Mouse (Mus musculus): ENCODE data around the gene Dixdc1. TPM values are rescaled to one million over a fixed set of nuclear protein-coding genes. Genes with fewer than 3 reads are reported as not detected.

The Dixdc1 gene
- 7.3 and 7.5 TPM in 2 replicates for polyA plus RNA-seq (2015; fragmentation: Nextera tagmentation; extraction: Ambion mirVana)

DNA sequence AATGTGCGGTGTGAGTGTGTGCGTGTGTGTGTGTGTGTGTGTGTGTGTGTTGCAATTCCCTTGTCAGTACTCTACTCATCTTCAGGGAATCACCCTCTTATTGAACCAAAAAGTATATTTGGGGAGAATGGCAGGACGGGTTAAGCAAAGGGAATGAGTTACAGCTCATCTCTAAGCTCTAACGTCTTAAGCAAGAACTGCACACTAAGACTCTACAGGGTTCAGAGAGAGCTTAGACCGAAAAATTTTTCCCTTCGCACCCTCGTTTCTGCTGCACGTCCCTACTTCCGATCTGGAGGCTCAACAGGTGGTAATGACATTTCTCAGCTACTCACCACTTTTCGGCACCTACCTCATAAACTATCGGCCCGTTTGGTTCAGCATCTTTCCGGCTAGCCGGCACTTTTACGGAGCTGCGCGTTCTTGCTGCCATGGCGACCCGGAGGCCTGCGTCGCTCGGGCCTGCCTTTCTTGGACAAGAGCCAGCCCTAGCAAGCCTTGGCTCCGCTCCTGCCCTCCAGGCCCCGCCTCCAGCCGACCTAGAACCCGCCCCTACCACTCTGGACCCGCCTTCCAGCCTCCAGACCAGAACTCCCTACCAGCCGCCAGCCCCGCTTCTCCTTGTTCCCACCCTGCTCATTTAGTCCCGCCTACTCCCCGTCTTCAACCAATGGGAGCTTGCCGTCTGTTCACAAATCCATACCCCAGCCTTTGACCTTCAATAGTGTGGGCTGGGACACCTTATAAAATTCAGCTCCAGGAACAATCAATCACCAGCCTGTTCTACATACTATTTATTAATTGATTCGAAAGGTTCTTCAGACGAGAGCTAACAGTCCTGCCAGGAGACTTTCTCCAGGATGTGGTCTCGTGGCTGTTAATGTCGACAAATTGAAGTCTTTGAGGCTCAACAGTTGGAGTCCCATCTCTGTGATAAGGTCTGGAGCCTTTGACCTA is at the start of gene Dixdc1:
TSS of gene Dixdc1 (minus strand) at position 604 of the 957 bp plus-strand sequence.
- ATAC-seq (replicated peaks; ENCODE audit: low FRiP score, low read depth): peak; percentile 99
- no peak for TF ChIP-seq CTCF (IDR thresholded peaks at IDR 0.05; ENCODE audit: low read depth)
- H3K27me3 ChIP-seq (ENCODE audit: insufficient read depth, low read length): no peaks in the 10 kb centered on the region
- no peak within 1 kb of the TSS for H3K9ac ChIP-seq (ENCODE audit: low read depth, low read length)
- H3K4me3 ChIP-seq (replicated peaks; ENCODE audit: low read depth, low read length): peak within 1 kb of the TSS; percentile 27
- H3K9me3 ChIP-seq (replicated peaks; ENCODE audit: low read length): no peaks in the 10 kb centered on the region
- H3K4me2 ChIP-seq (ENCODE audit: low read length): peak within 1 kb of the TSS; percentile 57
- peak; percentile 96 for DNase-seq (ENCODE audit: low spot score)
- H3K27ac ChIP-seq: no peak within 1 kb of the TSS
- no peaks in the 10 kb centered on the region for H3K36me3 ChIP-seq (ENCODE audit: insufficient read depth, low read length)
- H3K4me1 ChIP-seq (replicated peaks; ENCODE audit: insufficient read depth, low read length): no peaks in the 10 kb centered on the region
- 12% methylated on average over 36 of the region's 36 CpGs for WGBS

GRCm38 (mm10) chr9:50782155-50782554 is 42.8 kb upstream of the Dixdc1 start:
- H3K36me3 ChIP-seq (ENCODE audit: insufficient read depth, low read length): peaks cover 29% of the 10 kb centered on the region
- 81% methylated on average over 2 of the region's 2 CpGs for WGBS

GRCm38 (mm10) chr9:50776162-50776760 is 36.9 kb upstream of the Dixdc1 start:
- H3K4me3 ChIP-seq (replicated peaks; ENCODE audit: low read depth, low read length): peak overlapping the region; percentile 95
- no peak for ATAC-seq (replicated peaks; ENCODE audit: low FRiP score, low read depth)
- 57% methylated on average over 11 of the region's 11 CpGs for WGBS

More at GRCm38 (mm10) chr9:50782155-50782554, 42.8 kb upstream of the Dixdc1 start:
- no peak for DNase-seq (ENCODE audit: low spot score)
- no peaks in the 10 kb centered on the region for H3K27me3 ChIP-seq (ENCODE audit: insufficient read depth, low read length)
- no peak overlapping the region for H3K9ac ChIP-seq (ENCODE audit: low read depth, low read length)
- no peak for ATAC-seq (replicated peaks; ENCODE audit: low FRiP score, low read depth)
- no peaks in the 10 kb centered on the region for H3K9me3 ChIP-seq (replicated peaks; ENCODE audit: low read length)
- no peak overlapping the region for H3K4me2 ChIP-seq (ENCODE audit: low read length)
- no peaks in the 10 kb centered on the region for H3K4me1 ChIP-seq (replicated peaks; ENCODE audit: insufficient read depth, low read length)
- TF ChIP-seq CTCF (IDR thresholded peaks at IDR 0.05; ENCODE audit: low read depth): peak; percentile 63
- no peak overlapping the region for H3K27ac ChIP-seq
- H3K4me3 ChIP-seq (replicated peaks; ENCODE audit: low read depth, low read length): no peak overlapping the region

DNA sequence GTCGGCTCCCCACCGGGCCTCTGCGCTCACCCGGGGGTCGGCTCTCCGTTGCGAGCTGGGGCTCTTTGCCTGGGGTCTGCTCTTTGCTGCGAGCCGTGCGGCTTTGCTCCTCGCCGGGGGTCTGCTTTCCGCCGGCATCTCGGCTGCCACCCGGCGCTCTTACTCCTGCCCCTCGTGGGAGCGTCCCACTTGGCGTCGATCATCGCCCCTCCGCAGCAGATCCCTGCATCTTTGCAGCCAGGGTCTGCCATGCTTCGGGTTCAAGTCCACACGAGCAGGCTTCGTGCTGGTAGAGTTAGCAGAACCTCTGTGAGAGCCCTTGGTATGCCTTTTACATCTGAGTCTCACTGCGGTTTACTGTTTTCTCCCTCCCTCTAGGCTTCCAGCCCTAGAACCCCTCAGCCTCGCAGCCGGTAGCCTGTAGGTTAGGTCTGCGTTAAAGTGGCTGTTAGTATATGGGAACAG is 36.4 kb upstream of the Dixdc1 start:
- H3K36me3 ChIP-seq (ENCODE audit: insufficient read depth, low read length): peaks cover 5% of the 10 kb centered on the region; the same call in 1 of the 2 replicates
- no peaks in the 10 kb centered on the region for H3K27me3 ChIP-seq (ENCODE audit: insufficient read depth, low read length)
- DNase-seq (ENCODE audit: low spot score) (peak; percentile 10), ATAC-seq (replicated peaks; ENCODE audit: low FRiP score, low read depth) (0 out of 2 replicates have a peak, but pooled peaks have one; percentile 7)
- TF ChIP-seq CTCF (IDR thresholded peaks at IDR 0.05; ENCODE audit: low read depth): no peak
- whole genome bisulfite sequencing: under 1% methylated on average over 29 of the region's 30 CpGs
- peak overlapping the region; percentile 92 for H3K4me2 ChIP-seq (ENCODE audit: low read length)
- H3K27ac ChIP-seq: peak overlapping the region; percentile 27; the same call in 1 of the 2 replicates
- no peaks in the 10 kb centered on the region for H3K9me3 ChIP-seq (replicated peaks; ENCODE audit: low read length)
- H3K4me1 ChIP-seq (replicated peaks; ENCODE audit: insufficient read depth, low read length): no peaks in the 10 kb centered on the region
- peak overlapping the region; percentile 95 for H3K4me3 ChIP-seq (replicated peaks; ENCODE audit: low read depth, low read length)
- H3K9ac ChIP-seq (ENCODE audit: low read depth, low read length): peak overlapping the region; percentile 91

More at GRCm38 (mm10) chr9:50776162-50776760, 36.9 kb upstream of the Dixdc1 start:
- TF ChIP-seq CTCF (IDR thresholded peaks at IDR 0.05; ENCODE audit: low read depth): no peak
- DNase-seq (ENCODE audit: low spot score): no peak
- Histone ChIP-seq H3K27ac (0 out of 2 replicates have a peak overlapping the region, but pooled peaks have one; percentile 27), H3K27me3 (ENCODE audit: insufficient read depth, low read length) (no peaks in the 10 kb centered on the region), H3K4me2 (ENCODE audit: low read length) (peak overlapping the region; percentile 92), H3K4me1 (replicated peaks; ENCODE audit: insufficient read depth, low read length) (no peaks in the 10 kb centered on the region), H3K36me3 (ENCODE audit: insufficient read depth, low read length) (peaks cover 9% of the 10 kb centered on the region), H3K9me3 (replicated peaks; ENCODE audit: low read length) (no peaks in the 10 kb centered on the region), H3K9ac (ENCODE audit: low read depth, low read length) (peak overlapping the region; percentile 91)

GRCm38 (mm10) chr9:50774991-50775612 is 35.8 kb upstream of the Dixdc1 start, which contains the start of the genes Alg9 and 1110032A03Rik:
Gene Alg9, plus strand, starts transcription at chr9:50775019.
Gene 1110032A03Rik, minus strand, starts transcription at chr9:50775520.
- peak within 1 kb of the TSS; percentile 27 for H3K27ac ChIP-seq
- DNase-seq (ENCODE audit: low spot score): peak; percentile 83
- WGBS: under 1% methylated on average over 48 of the region's 51 CpGs
- 0 out of 2 replicates have a peak, but pooled peaks cover 3% of the 10 kb centered on the region for H3K36me3 ChIP-seq (ENCODE audit: insufficient read depth, low read length)
- no peak for TF ChIP-seq CTCF (IDR thresholded peaks at IDR 0.05; ENCODE audit: low read depth)
- H3K4me1 ChIP-seq (replicated peaks; ENCODE audit: insufficient read depth, low read length): no peaks in the 10 kb centered on the region
- H3K27me3 ChIP-seq (ENCODE audit: insufficient read depth, low read length): no peaks in the 10 kb centered on the region
- H3K4me3 ChIP-seq (replicated peaks; ENCODE audit: low read depth, low read length): peak within 1 kb of the TSS; percentile 95
- H3K9ac ChIP-seq (ENCODE audit: low read depth, low read length): peak within 1 kb of the TSS; percentile 91
- no peaks in the 10 kb centered on the region for H3K9me3 ChIP-seq (replicated peaks; ENCODE audit: low read length)
- ATAC-seq (replicated peaks; ENCODE audit: low FRiP score, low read depth): peak; percentile 77
- H3K4me2 ChIP-seq (ENCODE audit: low read length): peak within 1 kb of the TSS; percentile 92

Data from kidney, postnatal 0 days (tissue).